Mouse (Mus musculus): ENCODE measurements around the gene Zfp335.
"Not testable (repeated sequence)": the region's sequence is repeated elsewhere in the genome, so short reads cannot be mapped to it uniquely, and the experiment has no call there.

GRCm38 (mm10) chr2:164863411-164863810 is 48.1 kb downstream of the Zfp335 start:
- TF ChIP-seq POLR2A (IDR thresholded peaks at IDR 0.05; ENCODE audit: control insufficient read depth, low read depth, low read length); CTCF (IDR thresholded peaks at IDR 0.05; ENCODE audit: control insufficient read depth, insufficient read depth, insufficient replicate concordance, low read depth, low read length): not testable (repeated sequence)
